Mouse (Mus musculus): Measurements from ENCODE around the gene Rhbdd1.

- TF ChIP-seq POLR2A (IDR thresholded peaks at IDR 0.05; ENCODE audit: insufficient read depth, low read depth, low read length) (no peak), CTCF (IDR thresholded peaks at IDR 0.05; ENCODE audit: insufficient read depth, low read depth, low read length) (no peak)
Measured at GRCm38 (mm10) chr1:82412085-82412484, 95.8 kb downstream of the Rhbdd1 start.
